Mouse (Mus musculus) kidney, postnatal 10 days (tissue): ENCODE measurements around the gene Eif2b3.
A peak's percentile ranks its signal among the peaks of the same experiment; 100 is the strongest.

Experiments used
- DNase-seq: peaks from one replicate; pipeline ENCODE4 v3.0.0; 2021; ENCODE audit warnings: mixed read lengths

The Eif2b3 gene

GRCm38 (mm10) chr4:117095551-117096452 lies 76.6 kb downstream of the Eif2b3 start, which contains the start of gene Ptch2:
TSS of gene Ptch2 (plus strand) at chr4:117096075.
- DNase-seq, result peak; percentile 95

GRCm38 (mm10) chr4:117096666-117097065 lies 77.5 kb downstream of the Eif2b3 start:
- no peak for DNase-seq

- DNase-seq, result peak; percentile 55
Observed at GRCm38 (mm10) chr4:117097969-117098763, 79.0 kb downstream of the Eif2b3 start.

- DNase-seq, result no peak
Observed at GRCm38 (mm10) chr4:117098764-117099036, 79.5 kb downstream of the Eif2b3 start.

GRCm38 (mm10) chr4:117100036-117100435 lies 80.8 kb downstream of the Eif2b3 start:
- no peak for DNase-seq

GRCm38 (mm10) chr4:117101218-117101617 lies 82.0 kb downstream of the Eif2b3 start:
- DNase-seq, result peak; percentile 75

- DNase-seq, result no peak
Observed at GRCm38 (mm10) chr4:117104672-117105071, 85.5 kb downstream of the Eif2b3 start.

- peak; percentile 52 for DNase-seq
Observed at GRCm38 (mm10) chr4:117105127-117105526, 85.9 kb downstream of the Eif2b3 start.

GRCm38 (mm10) chr4:117107813-117108523 lies 88.8 kb downstream of the Eif2b3 start:
- no peak for DNase-seq

GRCm38 (mm10) chr4:117108524-117108849 lies 89.3 kb downstream of the Eif2b3 start:
- no peak for DNase-seq

- no peak for DNase-seq
Observed at GRCm38 (mm10) chr4:117109330-117109729, 90.1 kb downstream of the Eif2b3 start.

- DNase-seq, result no peak
Observed at GRCm38 (mm10) chr4:117110249-117110648, 91.0 kb downstream of the Eif2b3 start.

- DNase-seq, result no peak
Observed at GRCm38 (mm10) chr4:117110985-117111384, 91.8 kb downstream of the Eif2b3 start.

- no peak for DNase-seq
Observed at GRCm38 (mm10) chr4:117113237-117113636, 94.0 kb downstream of the Eif2b3 start.

- no peak for DNase-seq
Observed at GRCm38 (mm10) chr4:117115592-117115991, 96.4 kb downstream of the Eif2b3 start.

- no peak for DNase-seq
Observed at GRCm38 (mm10) chr4:117117931-117118330, 98.7 kb downstream of the Eif2b3 start.

- DNase-seq, result no peak
Observed at GRCm38 (mm10) chr4:117119636-117120035, 100.4 kb downstream of the Eif2b3 start.

- DNase-seq, result no peak
Observed at GRCm38 (mm10) chr4:117120052-117120444, 100.8 kb downstream of the Eif2b3 start.

- peak; percentile 96 for DNase-seq
Observed at GRCm38 (mm10) chr4:117120445-117121414, 101.5 kb downstream of the Eif2b3 start.

- DNase-seq, result no peak
Observed at GRCm38 (mm10) chr4:117122209-117122608, 103.0 kb downstream of the Eif2b3 start.

GRCm38 (mm10) chr4:117123546-117124217 lies 104.5 kb downstream of the Eif2b3 start:
- DNase-seq, result no peak

GRCm38 (mm10) chr4:117124218-117124517 lies 105.0 kb downstream of the Eif2b3 start:
- no peak for DNase-seq
